Mouse (Mus musculus): ENCODE data around the gene Kcnc1. TPM values are rescaled to one million over a fixed set of nuclear protein-coding genes. Genes with fewer than 3 reads are reported as not detected.

Kcnc1 gene
- total and polyA plus RNA-seq, 3 experiments: not detected

- no peak for TF ChIP-seq MAZ (IDR thresholded peaks at IDR 0.05; ENCODE audit: low read depth, low read length)
- TF ChIP-seq USF2 (IDR thresholded peaks at IDR 0.05; ENCODE audit: borderline replicate concordance in 1 of 2, insufficient read depth in 1 of 2, low read depth in 1 of 2, low read length in 2 of 2): no peak
- TF ChIP-seq TBP (IDR thresholded peaks at IDR 0.05; ENCODE audit: low read depth, low read length): no peak
- no peak for TF ChIP-seq ZKSCAN1 (IDR thresholded peaks at IDR 0.05; ENCODE audit: low read depth, low read length)
- no peak for TF ChIP-seq MEF2A (IDR thresholded peaks at IDR 0.05; ENCODE audit: extremely low read depth, insufficient replicate concordance, low read depth, low read length, poor library complexity, severe bottlenecking)
- TF ChIP-seq JUND (IDR thresholded peaks at IDR 0.05; ENCODE audit: low read depth, low read length): no peak
- no peak for TF ChIP-seq ZNF384 (IDR thresholded peaks at IDR 0.05; ENCODE audit: low read depth, low read length)
- no peak for TF ChIP-seq UBTF (IDR thresholded peaks at IDR 0.05; ENCODE audit: borderline replicate concordance, insufficient read depth, low read depth, low read length)
- TF ChIP-seq RAD21 (IDR thresholded peaks at IDR 0.05; ENCODE audit: low read depth, low read length): no peak
- no peaks in the 10 kb centered on the region for H3K4me1 ChIP-seq (ENCODE audit: control insufficient read depth in 1 of 2, insufficient read depth in 2 of 2, low read length in 2 of 2)
- H3K9ac ChIP-seq (ENCODE audit: control insufficient read depth, low read depth, low read length, poor library complexity, severe bottlenecking): no peak overlapping the region
- H3K27ac ChIP-seq (ENCODE audit: control insufficient read depth, low read depth, low read length): no peak overlapping the region
- no peaks in the 10 kb centered on the region for H3K36me3 ChIP-seq (ENCODE audit: control insufficient read depth in 1 of 2, insufficient read depth in 2 of 2, low read length in 2 of 2)
- no peak for DNase-seq (ENCODE audit: low read depth, low spot score)
- H3K27me3 ChIP-seq (ENCODE audit: control insufficient read depth in 1 of 2, insufficient read depth in 2 of 2, low read length in 2 of 2): no peaks in the 10 kb centered on the region
- H3K9me3 ChIP-seq (replicated peaks; ENCODE audit: insufficient read depth, low read length): no peaks in the 10 kb centered on the region
- H3K79me2 ChIP-seq (ENCODE audit: control insufficient read depth, insufficient read depth, low read length, poor library complexity): no peaks in the 10 kb centered on the region
- no peak overlapping the region for H3K4me3 ChIP-seq (ENCODE audit: control insufficient read depth in 1 of 2, insufficient read depth in 1 of 2, low read depth in 2 of 2, low read length in 2 of 2)
These were observed 833 bp downstream of the Kcnc1 start for GRCm38 (mm10) chr7:46396928-46397731.

GRCm38 (mm10) chr7:46397732-46398333 is 1.5 kb downstream of the Kcnc1 start:
- Histone ChIP-seq H3K4me3 (ENCODE audit: control insufficient read depth in 1 of 2, insufficient read depth in 1 of 2, low read depth in 2 of 2, low read length in 2 of 2) (no peak overlapping the region), H3K9me3 (replicated peaks; ENCODE audit: insufficient read depth, low read length) (no peaks in the 10 kb centered on the region), H3K36me3 (ENCODE audit: control insufficient read depth in 1 of 2, insufficient read depth in 2 of 2, low read length in 2 of 2) (no peaks in the 10 kb centered on the region), H3K4me1 (ENCODE audit: control insufficient read depth in 1 of 2, insufficient read depth in 2 of 2, low read length in 2 of 2) (no peaks in the 10 kb centered on the region), H3K9ac (ENCODE audit: control insufficient read depth, low read depth, low read length, poor library complexity, severe bottlenecking) (no peak overlapping the region), H3K27ac (ENCODE audit: control insufficient read depth, low read depth, low read length) (no peak overlapping the region), H3K27me3 (ENCODE audit: control insufficient read depth in 1 of 2, insufficient read depth in 2 of 2, low read length in 2 of 2) (no peaks in the 10 kb centered on the region), H3K79me2 (ENCODE audit: control insufficient read depth, insufficient read depth, low read length, poor library complexity) (no peaks in the 10 kb centered on the region)
- no peak for TF ChIP-seq MAX (IDR thresholded peaks at IDR 0.05; ENCODE audit: low read length)
- TF ChIP-seq SMC3 (IDR thresholded peaks at IDR 0.05; ENCODE audit: low read depth, low read length): no peak
- TF ChIP-seq UBTF (IDR thresholded peaks at IDR 0.05; ENCODE audit: borderline replicate concordance, insufficient read depth, low read depth, low read length): no peak
- no peak for TF ChIP-seq NRF1 (IDR thresholded peaks at IDR 0.05; ENCODE audit: insufficient read depth, low read depth, low read length, poor library complexity, severe bottlenecking)
- no peak for TF ChIP-seq RCOR1 (IDR thresholded peaks at IDR 0.05; ENCODE audit: low read depth, low read length)
- no peak for TF ChIP-seq CHD2 (IDR thresholded peaks at IDR 0.05; ENCODE audit: low read length)
- no peak for DNase-seq (ENCODE audit: low read depth, low spot score)

Data from MEL (cell line).